Mouse (Mus musculus): ENCODE results near the gene Zc3hav1l.

Zc3hav1l gene

DNA sequence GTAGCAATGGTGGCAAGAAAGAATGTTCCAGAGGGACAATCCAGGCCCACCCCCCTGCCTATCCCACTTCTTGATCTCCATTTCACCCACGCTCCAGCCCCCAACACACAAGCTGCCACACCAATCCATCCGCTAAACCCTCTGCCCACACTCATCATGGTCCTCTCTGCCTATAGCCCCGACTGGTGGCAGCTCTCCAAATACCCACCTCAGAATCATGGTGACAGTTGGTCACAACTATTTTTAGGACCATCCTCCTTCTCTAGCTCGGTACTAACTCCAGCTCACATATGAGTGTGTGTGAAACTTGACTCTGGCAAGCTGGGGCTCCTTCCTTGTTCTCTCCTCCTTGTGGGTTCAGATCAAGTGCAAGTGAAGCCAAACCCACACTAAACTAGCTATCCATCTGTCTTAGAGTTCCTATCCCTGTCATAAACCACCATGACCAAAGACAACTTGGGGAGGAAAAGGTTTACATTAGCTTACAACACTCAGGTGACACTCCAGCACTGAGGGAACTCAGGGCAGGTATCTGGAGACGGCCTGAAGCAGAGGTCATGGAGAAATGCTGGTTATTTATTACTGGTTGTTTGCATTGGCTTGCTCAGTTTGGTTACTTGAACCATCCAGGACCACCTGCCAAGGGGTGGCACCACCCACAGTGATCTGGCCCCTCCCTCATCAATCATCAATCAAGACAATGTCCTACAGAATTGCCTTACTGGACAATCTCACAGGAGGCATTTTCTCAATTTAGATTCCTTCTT lies 35.5 kb downstream of the Zc3hav1l start:
- DNase-seq, result no peak

DNA sequence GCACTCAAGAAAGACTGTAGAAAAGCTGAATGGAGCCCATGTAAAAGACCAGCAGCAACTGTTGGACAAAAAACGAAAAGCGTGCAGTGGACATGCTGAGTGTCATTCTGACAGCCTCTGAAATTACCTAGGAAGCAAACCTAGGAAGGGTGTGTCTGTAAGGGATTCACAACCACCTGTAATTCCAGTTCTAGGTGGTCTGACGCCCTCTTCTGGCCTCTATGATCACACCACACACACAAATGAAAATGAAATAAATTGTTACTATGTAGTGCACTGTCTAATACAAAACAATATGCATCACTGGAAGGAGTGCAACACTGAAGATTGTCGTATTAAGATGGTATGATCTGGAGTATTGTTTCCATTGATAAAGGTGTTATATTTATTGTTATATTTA lies 37.2 kb downstream of the Zc3hav1l start:
- no peak for DNase-seq

DNA sequence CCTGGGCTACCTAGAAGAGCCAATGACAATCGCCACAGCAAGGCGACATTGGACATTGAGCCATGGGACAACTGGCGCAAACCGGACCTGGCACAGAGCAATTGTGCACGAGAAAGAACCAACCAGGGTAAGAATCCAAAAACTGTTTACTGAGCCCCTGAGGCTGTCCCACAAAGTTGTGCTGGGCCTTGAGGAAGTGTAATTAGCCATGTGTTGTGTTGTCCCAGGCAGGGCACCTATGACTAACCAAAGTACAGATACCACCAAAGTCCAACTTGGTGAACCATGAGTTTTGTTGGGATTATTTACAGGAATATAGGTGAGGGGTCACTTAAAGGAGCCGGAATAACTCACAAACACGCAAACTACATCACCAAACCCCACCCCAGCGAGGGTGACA lies 41.6 kb downstream of the Zc3hav1l start:
- DNase-seq, result no peak

DNA sequence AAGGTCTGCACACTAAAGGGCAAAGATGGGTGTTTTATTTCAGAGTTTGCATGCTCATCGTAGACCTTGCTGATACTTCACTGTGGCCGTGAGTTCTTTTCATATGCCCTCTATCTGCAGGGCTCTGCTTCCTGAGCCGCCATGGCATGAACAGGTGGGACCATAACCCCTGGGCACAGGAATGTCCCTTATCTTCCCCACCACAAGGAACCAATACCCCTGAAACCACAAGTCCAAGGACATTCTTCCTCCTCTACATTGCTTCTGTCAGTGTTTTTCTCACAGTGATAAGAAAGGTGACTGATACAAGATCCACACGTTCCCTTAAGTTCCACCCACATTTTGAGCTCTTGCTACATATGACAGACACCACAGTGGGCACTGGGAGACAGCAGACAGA lies 42.3 kb downstream of the Zc3hav1l start:
- DNase-seq, result no peak

DNA sequence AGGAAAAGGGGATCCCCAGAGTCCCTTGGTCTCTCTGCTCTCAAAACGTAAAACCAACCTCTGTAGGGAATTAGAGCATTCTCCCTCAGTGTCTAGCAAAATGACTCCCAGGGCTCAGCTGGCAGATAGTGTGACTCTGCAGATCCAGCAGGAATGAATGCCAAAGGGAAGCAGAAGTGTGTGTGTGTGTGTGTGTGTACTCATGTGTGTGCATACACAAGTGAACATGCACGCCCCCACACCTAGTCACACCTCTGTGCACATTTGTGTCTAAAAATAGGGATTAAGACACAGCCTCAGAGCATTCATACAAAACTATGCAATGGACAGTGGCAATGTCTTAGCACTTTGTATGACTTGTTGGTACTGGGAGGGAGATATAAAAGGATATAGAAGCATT lies 43.3 kb downstream of the Zc3hav1l start:
- no peak for DNase-seq

DNA sequence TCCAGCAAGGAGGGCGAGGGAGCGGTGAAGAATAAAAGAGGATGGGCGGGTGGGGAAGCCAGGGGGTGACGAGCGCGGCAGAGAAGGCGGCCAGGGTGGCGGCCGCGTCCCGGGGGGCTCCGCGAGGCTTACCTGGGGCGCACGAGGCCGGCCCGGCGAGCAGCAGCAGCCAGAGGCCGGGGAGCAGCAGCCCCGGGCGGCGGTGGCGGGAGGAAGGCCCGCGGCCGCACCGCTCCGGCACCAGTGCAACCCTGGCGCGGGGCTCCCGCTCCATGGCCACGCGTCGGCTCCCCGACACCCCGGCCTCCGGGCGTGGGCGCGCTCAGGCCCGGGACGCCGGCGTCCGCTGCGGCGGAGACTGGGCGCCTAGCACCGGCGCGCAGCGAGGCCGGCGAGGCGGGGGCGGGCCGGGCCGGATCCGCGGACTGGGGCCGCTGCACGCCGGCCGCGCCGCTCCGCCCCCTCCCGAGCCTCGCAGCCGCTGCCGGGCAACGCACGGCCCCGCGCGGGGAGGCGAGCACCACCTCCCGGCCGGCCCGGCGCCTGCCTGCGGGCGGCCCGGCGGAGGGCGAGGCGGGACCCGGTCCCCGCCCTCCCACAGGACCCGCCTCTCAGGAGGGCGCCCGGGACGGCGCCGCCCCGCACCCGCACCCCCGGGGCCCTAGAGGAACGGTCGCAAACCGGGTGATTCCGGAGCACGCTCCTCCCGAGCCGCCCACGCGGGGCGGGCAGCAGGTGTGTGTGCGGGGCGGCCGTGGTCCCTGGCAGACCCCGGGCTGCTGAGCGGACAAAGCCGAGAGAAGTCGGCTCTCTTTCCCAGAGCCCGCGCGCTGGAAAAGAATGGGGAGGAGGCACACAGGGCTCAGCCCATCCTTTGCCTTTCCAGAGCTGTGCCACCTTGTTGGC lies 45.1 kb downstream of the Zc3hav1l start, which contains the start of gene D630045J12Rik:
Gene D630045J12Rik (minus strand): TSS at position 274 of the 906 bp plus-strand sequence.
- peak; percentile 75 for DNase-seq

DNA sequence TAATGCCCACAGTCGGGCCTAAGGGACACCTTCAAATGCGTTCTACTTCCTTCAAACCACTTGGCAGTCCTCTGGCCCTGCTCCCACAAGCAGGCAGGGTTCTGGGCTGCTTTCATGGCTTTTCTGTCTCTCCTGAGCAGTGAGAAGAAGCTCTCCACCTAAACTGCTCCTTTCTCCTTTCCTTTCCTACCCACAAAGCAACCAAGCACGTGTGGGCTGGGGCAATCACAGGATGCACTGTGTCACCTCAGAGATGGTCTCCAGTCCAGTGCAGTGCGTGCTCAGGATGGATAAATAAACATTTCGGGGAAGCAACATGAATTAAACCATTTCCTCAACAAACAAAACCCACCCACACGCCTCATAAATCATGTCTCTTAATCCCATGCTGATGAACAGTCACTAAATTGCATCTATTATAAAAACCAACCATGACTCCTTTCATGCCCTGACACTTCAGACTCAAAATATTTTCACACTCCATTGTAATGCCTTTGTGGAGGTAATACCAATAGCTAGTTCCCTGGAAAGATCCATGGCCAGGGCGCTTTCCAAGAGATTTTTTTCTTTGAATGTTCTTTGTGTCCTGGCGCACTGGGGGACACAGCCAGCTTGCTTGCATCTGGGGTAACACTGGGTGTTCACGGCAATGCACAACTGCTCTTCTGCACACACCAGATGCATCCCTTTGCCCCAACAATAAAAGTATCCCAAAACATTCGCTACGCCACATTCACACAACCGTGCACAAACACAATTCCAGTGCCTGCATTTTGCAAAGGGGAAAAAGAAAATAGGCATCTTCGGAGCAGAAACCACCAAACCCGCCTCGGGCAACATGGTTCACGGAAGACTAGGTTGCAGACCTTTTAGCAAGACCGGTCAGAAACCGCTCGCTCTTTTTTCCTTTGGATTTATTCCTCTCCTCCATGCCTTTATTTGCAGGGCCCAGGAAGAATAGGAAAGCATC lies 46.0 kb downstream of the Zc3hav1l start:
- DNase-seq, result no peak

DNA sequence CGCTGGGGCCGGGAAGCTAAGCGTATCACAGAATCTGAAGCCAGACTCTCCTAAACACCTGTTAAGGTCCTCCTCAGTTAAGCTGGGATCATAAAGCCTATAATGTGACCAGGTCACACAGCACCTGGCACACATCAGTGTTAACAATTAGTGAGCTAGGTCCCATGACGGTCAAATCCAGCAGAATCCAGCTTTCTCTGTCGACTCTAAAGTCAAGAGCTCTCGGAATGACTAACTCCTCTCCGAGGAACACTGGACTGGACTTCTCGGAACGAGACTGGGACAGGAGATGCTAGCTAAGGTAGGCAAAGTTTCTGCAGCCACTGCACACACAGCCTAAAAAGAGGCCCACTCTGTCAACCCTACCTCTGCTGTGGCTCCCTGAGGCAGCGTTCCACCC lies 46.9 kb downstream of the Zc3hav1l start:
- DNase-seq, result no peak

DNA sequence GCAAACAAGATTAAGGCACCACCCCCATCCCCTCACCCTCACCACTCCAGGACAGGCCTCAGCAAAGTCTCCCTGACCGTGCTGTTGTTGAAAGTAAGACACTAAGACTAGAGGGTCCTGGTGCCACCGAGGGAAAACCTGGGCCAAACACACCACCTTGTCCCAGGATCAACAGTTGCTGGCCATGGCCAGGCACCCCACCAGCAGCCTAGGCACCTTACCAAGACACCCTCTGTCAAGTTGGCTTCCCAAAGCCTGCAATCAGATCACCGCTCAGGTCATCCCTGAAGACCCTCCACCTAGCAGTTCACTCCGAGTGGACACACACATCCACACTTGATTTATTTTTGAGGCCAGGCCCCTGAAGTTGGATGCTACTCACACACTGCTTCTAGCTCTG lies 47.6 kb downstream of the Zc3hav1l start:
- DNase-seq, result no peak

DNA sequence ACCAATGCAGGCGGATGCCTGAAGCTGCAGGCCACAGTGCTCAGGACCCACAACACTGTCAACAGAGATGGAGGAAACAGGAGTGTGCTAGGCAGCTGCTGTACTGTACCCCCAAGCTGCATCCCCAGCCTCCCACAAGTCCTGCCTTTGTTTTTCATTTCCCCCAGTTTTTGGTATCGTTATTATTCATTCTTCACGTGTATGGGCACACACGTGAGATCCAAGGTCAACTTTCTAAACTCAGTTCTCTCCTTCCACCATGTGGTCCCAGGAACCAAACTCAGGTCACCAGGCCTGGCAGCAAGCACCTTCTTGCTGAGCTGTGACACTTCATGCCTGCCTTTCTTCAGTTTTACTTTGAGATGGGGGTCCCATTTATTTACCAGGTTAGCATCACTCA lies 51.7 kb downstream of the Zc3hav1l start:
- no peak for DNase-seq

DNA sequence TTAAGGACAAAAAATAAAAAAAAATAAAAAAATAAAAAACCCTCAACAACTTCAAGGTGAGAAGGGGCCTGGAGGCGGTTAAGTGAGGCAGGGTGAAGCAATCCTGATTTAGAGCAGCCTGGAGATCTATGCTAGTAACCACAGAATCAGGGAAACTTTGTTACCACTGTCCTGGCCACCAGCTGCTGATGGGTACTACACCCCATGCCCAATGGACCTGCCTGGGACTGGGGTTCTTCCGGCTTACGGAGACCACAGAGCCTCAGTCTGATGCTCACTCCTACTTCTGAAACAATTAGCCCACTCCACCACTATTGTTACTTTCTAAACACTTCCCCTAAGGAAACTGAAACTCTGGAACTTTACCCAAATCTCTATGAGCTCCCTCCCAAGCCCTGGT lies 54.3 kb downstream of the Zc3hav1l start:
- DNase-seq, result no peak

DNA sequence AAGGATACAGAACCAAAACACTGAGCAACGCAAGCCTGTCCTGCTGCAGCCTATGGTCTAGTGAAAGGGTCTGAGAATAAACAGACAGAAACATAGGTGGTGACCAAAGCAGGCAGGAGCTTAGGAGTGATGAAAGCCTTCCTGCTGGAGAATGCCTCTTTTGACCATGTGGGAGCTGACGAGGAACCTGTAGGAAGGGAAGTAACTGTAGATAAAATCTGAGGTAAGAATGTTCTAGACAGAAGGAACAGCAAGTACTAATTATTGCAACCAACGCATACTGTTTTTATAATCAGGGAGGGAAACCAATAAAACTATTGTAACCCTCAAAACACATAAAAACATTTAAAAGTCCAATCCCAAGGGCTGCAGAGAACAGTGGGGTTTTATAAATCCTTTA lies 54.9 kb downstream of the Zc3hav1l start:
- DNase-seq, result no peak

DNA sequence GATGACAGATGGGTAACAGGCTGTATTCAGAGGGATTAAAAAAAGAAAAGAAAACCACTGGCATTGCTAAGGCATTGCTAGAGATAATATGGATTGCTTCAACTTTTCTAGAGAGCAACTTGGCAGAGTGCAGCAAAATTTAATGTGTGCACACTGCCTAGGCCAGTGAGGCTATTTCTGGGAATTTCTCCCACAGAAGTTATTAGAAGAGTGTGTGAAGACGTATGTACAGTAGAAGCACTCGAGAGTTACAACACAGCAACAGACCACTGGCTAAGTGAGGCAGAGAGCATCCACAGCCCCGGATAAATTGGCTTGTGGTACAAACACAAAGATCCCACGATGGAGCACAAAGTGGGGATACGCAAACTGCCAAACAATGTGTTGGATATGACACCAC lies 56.2 kb downstream of the Zc3hav1l start:
- DNase-seq, result no peak

DNA sequence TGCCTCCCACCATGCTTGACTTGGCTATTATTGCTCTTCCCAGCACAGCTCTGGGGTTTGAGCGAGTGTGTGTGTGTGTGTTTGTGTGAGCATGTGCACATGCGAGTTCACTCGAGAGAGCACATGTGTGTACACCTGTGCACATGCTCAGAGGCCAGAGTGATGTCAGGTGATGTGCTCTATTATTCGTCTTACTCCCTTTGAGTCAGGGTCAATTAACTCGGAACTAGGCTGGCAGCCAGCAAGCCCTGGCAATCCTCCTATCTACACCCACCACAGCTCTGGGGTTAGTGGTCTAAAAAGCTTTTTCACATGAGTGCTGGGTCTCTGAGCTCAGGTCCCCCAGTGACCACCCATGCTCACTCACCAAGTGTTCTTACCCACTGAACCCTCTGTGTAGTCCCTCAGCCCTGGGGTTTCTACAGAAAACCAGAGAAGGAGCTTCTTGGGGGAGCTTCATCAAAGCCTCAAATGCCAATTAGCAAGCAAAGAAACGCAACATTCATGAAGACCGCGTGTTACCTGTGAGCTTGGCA lies 56.7 kb downstream of the Zc3hav1l start:
- no peak for DNase-seq

DNA sequence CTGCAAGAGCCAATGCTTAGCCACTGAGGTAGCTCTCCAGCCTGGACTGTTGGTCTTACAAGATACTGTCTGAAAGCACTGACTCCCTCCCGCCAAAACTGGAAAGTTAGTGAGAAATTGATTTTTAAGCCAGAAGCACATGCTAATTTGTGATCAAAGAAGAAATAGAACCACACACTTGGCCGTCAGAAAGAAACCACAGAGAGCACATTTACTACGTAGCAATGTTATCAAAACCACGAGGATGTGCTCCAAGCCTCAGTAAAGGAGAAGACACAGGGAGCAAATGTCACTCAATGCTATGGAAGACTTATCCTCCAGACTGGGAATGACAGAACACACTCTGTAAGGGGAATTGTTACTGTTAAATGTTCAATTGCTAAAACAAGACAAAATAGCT lies 57.6 kb downstream of the Zc3hav1l start:
- no peak for DNase-seq

DNA sequence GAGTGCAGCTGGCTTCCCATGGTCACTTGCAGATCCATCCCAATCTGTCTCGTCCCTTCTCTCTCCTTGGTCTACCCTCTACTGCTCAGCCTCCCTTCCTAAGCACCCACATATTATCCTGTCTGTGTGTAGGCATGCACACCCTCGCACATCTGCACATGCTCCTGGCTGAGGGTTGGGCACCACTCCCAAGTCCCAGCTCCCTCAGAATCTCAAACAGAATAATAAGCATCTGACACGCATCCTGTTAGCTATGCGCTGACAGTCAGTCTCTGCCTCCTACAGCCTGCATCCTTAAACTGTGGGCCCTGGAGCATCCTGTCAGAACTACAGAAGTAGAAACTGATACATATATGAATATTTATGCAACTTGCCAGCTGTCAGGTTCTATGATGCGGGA lies 58.4 kb downstream of the Zc3hav1l start:
- no peak for DNase-seq

DNA sequence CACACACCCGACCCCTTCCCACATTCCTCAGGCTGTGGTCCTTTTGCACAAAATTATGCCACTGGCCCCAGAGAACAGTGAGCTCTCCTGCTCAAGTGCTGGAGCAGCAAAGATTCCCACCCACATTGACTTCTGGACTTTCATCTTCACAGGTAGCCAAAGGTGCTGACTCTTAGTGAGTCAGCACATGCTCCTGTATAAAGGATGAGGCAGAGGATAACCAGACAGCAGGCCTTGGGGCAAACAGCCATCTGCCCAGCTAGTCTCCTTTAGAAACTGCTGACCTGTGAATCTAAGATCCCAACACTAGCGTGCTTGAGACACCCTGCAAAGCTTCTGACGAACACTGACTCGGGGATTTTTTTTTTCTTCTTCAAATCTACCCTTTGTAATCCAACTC lies 60.7 kb downstream of the Zc3hav1l start:
- no peak for DNase-seq

Data from liver (tissue).